Mouse (Mus musculus): ENCODE data around the gene Hist1h2bg. TPM values are rescaled to one million over a fixed set of nuclear protein-coding genes. Genes with fewer than 3 reads are reported as not detected.
A peak's percentile ranks its signal among the peaks of the same experiment; 100 is the strongest.
"Not testable (repeated sequence)": the region's sequence is repeated elsewhere in the genome, so short reads cannot be mapped to it uniquely, and the experiment has no call there.

The Hist1h2bg gene
- total RNA-seq, 1 experiment from 2014 or later: 97.4 TPM

- ATAC-seq (ENCODE audit: extremely low read depth, insufficient number of reproducible peaks, low FRiP score, poor library complexity, severe bottlenecking): no peak
Measured at GRCm38 (mm10) chr13:23556906-23557305, 14.3 kb upstream of the Hist1h2bg start.

GRCm38 (mm10) chr13:23560699-23561098, 10.5 kb upstream of the Hist1h2bg start:
- ATAC-seq (ENCODE audit: extremely low read depth, insufficient number of reproducible peaks, low FRiP score, poor library complexity, severe bottlenecking): not testable (repeated sequence)

GRCm38 (mm10) chr13:23561531-23561882, 9.7 kb upstream of the Hist1h2bg start:
- not testable (repeated sequence) for ATAC-seq (ENCODE audit: extremely low read depth, insufficient number of reproducible peaks, low FRiP score, poor library complexity, severe bottlenecking)

- ATAC-seq (ENCODE audit: extremely low read depth, insufficient number of reproducible peaks, low FRiP score, poor library complexity, severe bottlenecking): peak; percentile 94
Measured at GRCm38 (mm10) chr13:23561883-23562659, 9.1 kb upstream of the Hist1h2bg start, which contains the start of gene Hist1h3e. Gene Hist1h3e (minus strand): TSS chr13:23562369.

GRCm38 (mm10) chr13:23562699-23563462, 8.3 kb upstream of the Hist1h2bg start:
- ATAC-seq (ENCODE audit: extremely low read depth, insufficient number of reproducible peaks, low FRiP score, poor library complexity, severe bottlenecking): peak; percentile 45; the same call in 1 of the 2 replicates

GRCm38 (mm10) chr13:23564482-23564881, 6.7 kb upstream of the Hist1h2bg start:
- ATAC-seq (ENCODE audit: extremely low read depth, insufficient number of reproducible peaks, low FRiP score, poor library complexity, severe bottlenecking): no peak

GRCm38 (mm10) chr13:23570261-23571021, 755 bp upstream of the Hist1h2bg start:
- not testable (repeated sequence) for ATAC-seq (ENCODE audit: extremely low read depth, insufficient number of reproducible peaks, low FRiP score, poor library complexity, severe bottlenecking)

- ATAC-seq (ENCODE audit: extremely low read depth, insufficient number of reproducible peaks, low FRiP score, poor library complexity, severe bottlenecking): not testable (repeated sequence)
Measured at GRCm38 (mm10) chr13:23571504-23572217, 465 bp downstream of the Hist1h2bg start.

GRCm38 (mm10) chr13:23572218-23573033, 1.2 kb downstream of the Hist1h2bg start:
- no peak for ATAC-seq (ENCODE audit: extremely low read depth, insufficient number of reproducible peaks, low FRiP score, poor library complexity, severe bottlenecking)

- ATAC-seq (ENCODE audit: extremely low read depth, insufficient number of reproducible peaks, low FRiP score, poor library complexity, severe bottlenecking): not testable (repeated sequence)
Measured at GRCm38 (mm10) chr13:23573034-23573897, 2.1 kb downstream of the Hist1h2bg start.

- peak; percentile 91 for ATAC-seq (ENCODE audit: extremely low read depth, insufficient number of reproducible peaks, low FRiP score, poor library complexity, severe bottlenecking)
Measured at GRCm38 (mm10) chr13:23573898-23574524, 2.8 kb downstream of the Hist1h2bg start, which contains the start of the genes Hist1h2bf and Hist1h2ad. Gene Hist1h2bf (minus strand): TSS chr13:23574196. Gene Hist1h2ad (plus strand): TSS chr13:23574381.

- not testable (repeated sequence) for ATAC-seq (ENCODE audit: extremely low read depth, insufficient number of reproducible peaks, low FRiP score, poor library complexity, severe bottlenecking)
Measured at GRCm38 (mm10) chr13:23574546-23575170, 3.5 kb downstream of the Hist1h2bg start.

- ATAC-seq (ENCODE audit: extremely low read depth, insufficient number of reproducible peaks, low FRiP score, poor library complexity, severe bottlenecking): peak; percentile 53; the same call in 1 of the 2 replicates
Measured at GRCm38 (mm10) chr13:23575271-23575851, 4.2 kb downstream of the Hist1h2bg start, which contains the start of gene Hist1h3d. Gene Hist1h3d (plus strand): TSS chr13:23575763.

GRCm38 (mm10) chr13:23575864-23576313, 4.7 kb downstream of the Hist1h2bg start:
- not testable (repeated sequence) for ATAC-seq (ENCODE audit: extremely low read depth, insufficient number of reproducible peaks, low FRiP score, poor library complexity, severe bottlenecking)

GRCm38 (mm10) chr13:23576351-23576881, 5.2 kb downstream of the Hist1h2bg start:
- ATAC-seq (ENCODE audit: extremely low read depth, insufficient number of reproducible peaks, low FRiP score, poor library complexity, severe bottlenecking): no peak

All from neutrophil, adult 5-6 weeks (primary cell).